In genomic region chr19:42817761-42818160, GRCm38 (mm10) we compare ENCODE assay signal across 27 mouse cellular contexts. TPM values are rescaled to one million over a fixed set of nuclear protein-coding genes. Genes with fewer than 3 reads are reported as not detected.
DNase-seq lines count a peak whose midpoint lies in the region; ATAC-seq and TF ChIP-seq lines count a peak whose summit lies in the region.
"Had no signal": no experiment of that assay in that cellular context is flagged by ENCODE, and none has a peak within 500 bp of the region (broad histone marks: within the 10 kb centered on the region; RNA-seq: fewer than 3 reads in every experiment).

No protein-coding gene starts in this region.

- WGBS in forebrain, embryonic 14.5 days: 56% methylated on average over 2 of the region's 2 CpGs
- WGBS in forebrain, embryonic 13.5 days: 68% methylated on average over 2 of the region's 2 CpGs
- WGBS in forebrain, postnatal 0 days: 57% methylated on average over 2 of the region's 2 CpGs
- WGBS in forebrain, embryonic 10.5 days: 81% methylated on average over 2 of the region's 2 CpGs
- 61% methylated on average over 2 of the region's 2 CpGs for WGBS in midbrain, embryonic 14.5 days
- 65% methylated on average over 2 of the region's 2 CpGs for WGBS in midbrain, embryonic 13.5 days

- H3K4me3 ChIP-seq in forebrain, embryonic 14.5 days (ENCODE audit: low read depth, low read length): no peak overlapping the region
- H3K4me3 ChIP-seq in forebrain, embryonic 13.5 days: no peak overlapping the region
- H3K4me3 ChIP-seq in forebrain, postnatal 0 days (ENCODE audit: low read depth, low read length): no peak overlapping the region
- no peak overlapping the region for H3K4me3 ChIP-seq in forebrain, embryonic 10.5 days
- H3K4me3 ChIP-seq in midbrain, embryonic 14.5 days (replicated peaks; ENCODE audit: low read depth, low read length): no peak overlapping the region
- H3K4me3 ChIP-seq in midbrain, embryonic 13.5 days (replicated peaks): no peak overlapping the region
- H3K4me3 ChIP-seq: embryonic facial prominence, embryonic 13.5 days; embryonic facial prominence, embryonic 15.5 days; erythroblast, embryonic 14.5 days had no signal

- no peak overlapping the region for H3K27ac ChIP-seq in forebrain, embryonic 14.5 days (ENCODE audit: low read depth, low read length)
- H3K27ac ChIP-seq in forebrain, embryonic 13.5 days: no peak overlapping the region
- H3K27ac ChIP-seq in forebrain, postnatal 0 days (ENCODE audit: low read depth, low read length): no peak overlapping the region
- no peak overlapping the region for H3K27ac ChIP-seq in forebrain, embryonic 10.5 days
- no peak overlapping the region for H3K27ac ChIP-seq in midbrain, embryonic 14.5 days (replicated peaks; ENCODE audit: low read depth, low read length)
- no peak overlapping the region for H3K27ac ChIP-seq in midbrain, embryonic 13.5 days
- H3K27ac ChIP-seq: embryonic facial prominence, embryonic 13.5 days; embryonic facial prominence, embryonic 15.5 days had no signal

- H3K4me1 ChIP-seq in forebrain, embryonic 14.5 days (ENCODE audit: control insufficient read depth, insufficient read depth, low read length): no peaks in the 10 kb centered on the region
- no peaks in the 10 kb centered on the region for H3K4me1 ChIP-seq in forebrain, embryonic 13.5 days
- no peaks in the 10 kb centered on the region for H3K4me1 ChIP-seq in forebrain, postnatal 0 days (ENCODE audit: insufficient read depth)
- H3K4me1 ChIP-seq in forebrain, embryonic 10.5 days: no peaks in the 10 kb centered on the region
- no peaks in the 10 kb centered on the region for H3K4me1 ChIP-seq in midbrain, embryonic 14.5 days (ENCODE audit: control insufficient read depth, insufficient read depth, low read length)
- H3K4me1 ChIP-seq in midbrain, embryonic 13.5 days (replicated peaks): no peaks in the 10 kb centered on the region
- H3K4me1 ChIP-seq: embryonic facial prominence, embryonic 13.5 days; embryonic facial prominence, embryonic 15.5 days had no signal

- no peaks in the 10 kb centered on the region for H3K9me3 ChIP-seq in forebrain, embryonic 14.5 days (replicated peaks; ENCODE audit: control insufficient read depth, low read length)
- H3K9me3 ChIP-seq in forebrain, embryonic 13.5 days (replicated peaks): no peaks in the 10 kb centered on the region
- H3K9me3 ChIP-seq in forebrain, postnatal 0 days (ENCODE audit: low read length): no peaks in the 10 kb centered on the region
- H3K9me3 ChIP-seq in forebrain, embryonic 10.5 days: no peaks in the 10 kb centered on the region
- no peaks in the 10 kb centered on the region for H3K9me3 ChIP-seq in midbrain, embryonic 14.5 days (ENCODE audit: control insufficient read depth, low read length)
- no peaks in the 10 kb centered on the region for H3K9me3 ChIP-seq in midbrain, embryonic 13.5 days
- H3K9me3 ChIP-seq: embryonic facial prominence, embryonic 13.5 days; embryonic facial prominence, embryonic 15.5 days; G1E had no signal

- DNase-seq in forebrain, embryonic 14.5 days (ENCODE audit: low spot score): peak; percentile 47
- peak; percentile 64 for DNase-seq in forebrain, postnatal 0 days
- no peak for DNase-seq in forebrain, embryonic 10.5 days (ENCODE audit: extremely low spot score, low spot score)
- DNase-seq in midbrain, embryonic 14.5 days: peak; percentile 36
- DNase-seq in retina, postnatal 1 day: peak; percentile 22
- DNase-seq in retina, embryonic 14.5 days (ENCODE audit: low spot score): no peak
- DNase-seq: adrenal gland, adult 8-10 months; adrenal gland, postnatal 14 days; adrenal gland, postnatal 36 days; B cell, adult 2 months; cerebellum, adult 11 months; cerebellum, adult 18-20 months; cerebellum, adult 8-10 months; cerebellum, adult 9-11 months; cerebellum, postnatal 14 days; cerebellum, postnatal 36 days; embryo, embryonic 11 days had no signal

- no peak overlapping the region for H3K4me2 ChIP-seq in forebrain, embryonic 14.5 days (ENCODE audit: low read length)
- H3K4me2 ChIP-seq in forebrain, embryonic 13.5 days: no peak overlapping the region
- H3K4me2 ChIP-seq in forebrain, postnatal 0 days (ENCODE audit: low read depth): no peak overlapping the region
- H3K4me2 ChIP-seq in midbrain, embryonic 14.5 days (ENCODE audit: low read length): no peak overlapping the region
- no peak overlapping the region for H3K4me2 ChIP-seq in midbrain, embryonic 13.5 days (replicated peaks)
- H3K4me2 ChIP-seq: embryonic facial prominence, embryonic 13.5 days; embryonic facial prominence, embryonic 15.5 days had no signal

- H3K36me3 ChIP-seq in forebrain, embryonic 14.5 days (ENCODE audit: control insufficient read depth, insufficient read depth, low read length): no peaks in the 10 kb centered on the region
- no peaks in the 10 kb centered on the region for H3K36me3 ChIP-seq in forebrain, embryonic 13.5 days (ENCODE audit: poor library complexity, severe bottlenecking)
- H3K36me3 ChIP-seq in forebrain, postnatal 0 days (ENCODE audit: insufficient read depth): no peaks in the 10 kb centered on the region
- H3K36me3 ChIP-seq in forebrain, embryonic 10.5 days (replicated peaks): no peaks in the 10 kb centered on the region
- H3K36me3 ChIP-seq in midbrain, embryonic 14.5 days (ENCODE audit: control insufficient read depth, insufficient read depth, low read length): no peaks in the 10 kb centered on the region
- no peaks in the 10 kb centered on the region for H3K36me3 ChIP-seq in midbrain, embryonic 13.5 days
- H3K36me3 ChIP-seq: embryonic facial prominence, embryonic 15.5 days; G1E had no signal

- no peak overlapping the region for H3K9ac ChIP-seq in forebrain, embryonic 14.5 days (ENCODE audit: low read length)
- no peak overlapping the region for H3K9ac ChIP-seq in forebrain, embryonic 13.5 days
- no peak overlapping the region for H3K9ac ChIP-seq in forebrain, postnatal 0 days
- H3K9ac ChIP-seq in midbrain, embryonic 14.5 days (replicated peaks; ENCODE audit: low read length): no peak overlapping the region
- H3K9ac ChIP-seq in midbrain, embryonic 13.5 days (replicated peaks): no peak overlapping the region
- H3K9ac ChIP-seq: embryonic facial prominence, embryonic 13.5 days; embryonic facial prominence, embryonic 15.5 days had no signal

- H3K27me3 ChIP-seq in forebrain, embryonic 14.5 days (replicated peaks; ENCODE audit: control insufficient read depth, insufficient read depth, low read length): no peaks in the 10 kb centered on the region
- no peaks in the 10 kb centered on the region for H3K27me3 ChIP-seq in forebrain, embryonic 13.5 days
- no peaks in the 10 kb centered on the region for H3K27me3 ChIP-seq in forebrain, postnatal 0 days (ENCODE audit: insufficient read depth, low read length)
- H3K27me3 ChIP-seq in forebrain, embryonic 10.5 days (ENCODE audit: poor library complexity, severe bottlenecking): no peaks in the 10 kb centered on the region
- H3K27me3 ChIP-seq in midbrain, embryonic 14.5 days (ENCODE audit: control insufficient read depth, insufficient read depth, low read length): no peaks in the 10 kb centered on the region
- H3K27me3 ChIP-seq in midbrain, embryonic 13.5 days: no peaks in the 10 kb centered on the region
- H3K27me3 ChIP-seq: CH12.LX; embryonic facial prominence, embryonic 13.5 days; embryonic facial prominence, embryonic 15.5 days had no signal

- no peak for ATAC-seq in forebrain, embryonic 14.5 days
- ATAC-seq in forebrain, embryonic 13.5 days: no peak
- peak; percentile 78 for ATAC-seq in forebrain, postnatal 0 days
- no peak for ATAC-seq in midbrain, embryonic 14.5 days (ENCODE audit: low FRiP score, low TSS enrichment)
- ATAC-seq in midbrain, embryonic 13.5 days: no peak
- ATAC-seq: activated CD4-positive, CD25-positive, alpha-beta regulatory T cell, adult 4 months; CD4-positive, CD25-positive, alpha-beta regulatory T cell, adult 4 months; Patski had no signal

- TF ChIP-seq CTCF in forebrain, postnatal 0 days (IDR thresholded peaks at IDR 0.05; ENCODE audit: low read depth): no peak

RNA-seq across cellular contexts. Expression of gene Hps1, which starts 38.0 kb away (rescaled TPM):
- 8.1 and 11.0 TPM in 2 replicates for polyA plus RNA-seq in forebrain, embryonic 14.5 days (2014; fragmentation: Nextera tagmentation; extraction: Ambion mirVana)
- polyA plus RNA-seq in forebrain, embryonic 13.5 days (2015; fragmentation: Nextera tagmentation; extraction: Ambion mirVana): 14.7 and 14.8 TPM in 2 replicates
- total RNA-seq in forebrain, postnatal 0 days (2014; rRNA removed): 12.5 and 25.2 TPM in 2 replicates
- 12.6 and 14.3 TPM in 2 replicates for polyA plus RNA-seq in forebrain, postnatal 0 days (2015; fragmentation: Nextera tagmentation; extraction: Ambion mirVana)
- 21.1 and 21.8 TPM in 2 replicates for polyA plus RNA-seq in forebrain, embryonic 10.5 days (2016; fragmentation: Nextera tagmentation; extraction: Ambion mirVana)
- 9.4 and 11.3 TPM in 2 replicates for polyA plus RNA-seq in midbrain, embryonic 14.5 days (2014; fragmentation: Nextera tagmentation; extraction: Ambion mirVana)
- 11.8 and 13.7 TPM in 2 replicates for polyA plus RNA-seq in midbrain, embryonic 13.5 days (2015; fragmentation: Nextera tagmentation; extraction: Ambion mirVana)

Comparison
In these comparisons a context has a peak if more than half of its experiments do, and no peak if none do; other contexts are left out.
1. DNase-seq: peak in forebrain, embryonic 14.5 days (single experiment), forebrain, postnatal 0 days (single experiment), midbrain, embryonic 14.5 days (single experiment) and retina, postnatal 1 day (single experiment); none in forebrain, embryonic 10.5 days (single experiment) and retina, embryonic 14.5 days (single experiment).